Mouse (Mus musculus): Measurements from ENCODE around the gene Mbl2. TPM values are rescaled to one million over a fixed set of nuclear protein-coding genes. Genes with fewer than 3 reads are reported as not detected.
"Not testable (repeated sequence)": the region's sequence is repeated elsewhere in the genome, so short reads cannot be mapped to it uniquely, and the experiment has no call there.

Gene Mbl2
- not detected in 2 replicates for polyA plus RNA-seq (2015; fragmentation: Nextera tagmentation; extraction: Ambion mirVana)

DNA sequence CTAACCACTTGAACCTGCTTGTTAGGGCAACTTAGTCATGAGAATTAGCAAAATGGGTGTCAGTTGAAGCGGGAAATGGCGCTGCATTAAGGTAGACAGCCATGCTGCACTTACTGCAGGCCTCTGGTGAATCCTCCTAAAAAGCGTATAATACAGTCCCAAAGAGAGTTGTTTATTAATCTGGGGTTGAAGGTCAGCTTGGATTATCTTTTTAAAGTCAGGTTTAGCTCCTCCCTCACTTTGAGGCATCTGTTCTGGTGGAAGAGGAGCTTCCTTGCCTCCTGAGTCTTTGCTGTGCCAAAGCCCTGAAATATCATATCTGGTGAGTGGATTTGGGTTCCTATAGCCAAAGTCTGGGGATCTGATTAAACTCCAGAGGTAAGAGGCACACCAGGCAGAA, at the start of gene Mbl2:
Gene Mbl2, plus strand, starts transcription at position 252 of the 400 bp plus-strand sequence.
- no peak within 1 kb of the TSS for H3K27ac ChIP-seq
- no peak within 1 kb of the TSS for H3K9ac ChIP-seq
- H3K4me1 ChIP-seq, result no peaks in the 10 kb centered on the region
- H3K4me3 ChIP-seq, result no peak within 1 kb of the TSS
- H3K4me2 ChIP-seq (replicated peaks), result no peak within 1 kb of the TSS
- 86% methylated on average over 3 of the region's 3 CpGs for WGBS
- no peaks in the 10 kb centered on the region for H3K36me3 ChIP-seq
- no peak for ATAC-seq (ENCODE audit: low FRiP score, low read depth)
- no peaks in the 10 kb centered on the region for H3K27me3 ChIP-seq
- no peaks in the 10 kb centered on the region for H3K9me3 ChIP-seq

DNA sequence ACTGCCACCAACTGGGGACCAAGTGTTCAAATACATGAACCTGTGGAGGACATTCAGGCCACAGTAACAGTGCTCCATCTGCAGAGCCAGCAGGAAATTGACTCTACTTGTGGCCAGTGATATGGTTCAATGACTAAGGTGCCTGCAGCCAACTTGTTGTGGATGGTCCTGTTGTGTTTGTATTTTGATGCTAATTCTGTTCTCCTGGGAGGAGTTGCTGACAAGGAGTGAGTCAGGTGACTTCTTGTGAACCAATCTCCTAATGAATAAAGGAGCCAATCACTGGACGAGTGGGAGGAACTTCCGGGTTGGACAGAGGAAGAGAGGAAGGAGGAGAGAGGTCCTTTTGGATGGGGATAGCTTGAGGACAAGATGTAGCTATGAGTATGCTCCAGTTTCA, 47.2 kb upstream of the Mbl2 start:
- Histone ChIP-seq H3K4me1 (no peaks in the 10 kb centered on the region), H3K36me3 (no peaks in the 10 kb centered on the region), H3K9ac (no peak overlapping the region), H3K27me3 (no peaks in the 10 kb centered on the region), H3K9me3 (peaks cover 13% of the 10 kb centered on the region; the same call in 1 of the 2 replicates), H3K4me3 (no peak overlapping the region), H3K27ac (no peak overlapping the region), H3K4me2 (replicated peaks) (no peak overlapping the region)
- WGBS, result 88% methylated on average over 2 of the region's 2 CpGs
- ATAC-seq (ENCODE audit: low FRiP score, low read depth), result no peak

GRCm38 (mm10) chr19:30187232-30187631, 45.5 kb upstream of the Mbl2 start:
- 95% methylated on average over 2 of the region's 2 CpGs for WGBS
- H3K27ac ChIP-seq, result no peak overlapping the region
- H3K4me1 ChIP-seq, result no peaks in the 10 kb centered on the region

DNA sequence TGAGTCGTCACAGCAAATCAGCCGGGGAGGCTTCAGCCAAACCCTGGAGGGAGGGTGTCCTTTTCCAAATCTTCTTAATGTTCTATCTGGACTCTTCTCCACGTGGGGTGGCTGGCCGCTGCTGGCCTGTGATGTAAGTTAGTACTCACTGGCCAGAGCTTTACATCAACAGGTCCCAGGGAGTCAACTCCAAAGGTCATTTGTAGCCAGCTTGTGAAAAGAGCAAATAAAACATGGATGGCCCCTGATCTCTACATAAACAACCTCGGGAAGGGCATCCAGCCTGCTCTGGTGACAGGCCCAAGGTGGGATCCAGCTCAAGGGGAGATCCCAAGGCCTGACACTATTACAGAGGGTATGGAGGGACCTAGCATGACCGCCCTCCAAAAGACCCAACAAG, 37.7 kb upstream of the Mbl2 start:
- H3K4me3 ChIP-seq, result no peak overlapping the region
- H3K9ac ChIP-seq, result no peak overlapping the region
- H3K36me3 ChIP-seq, result no peaks in the 10 kb centered on the region
- no peak overlapping the region for H3K27ac ChIP-seq
- no peak for ATAC-seq (ENCODE audit: low FRiP score, low read depth)
- no peak overlapping the region for H3K4me2 ChIP-seq (replicated peaks)
- 79% methylated on average over 6 of the region's 6 CpGs for WGBS
- H3K27me3 ChIP-seq, result no peaks in the 10 kb centered on the region
- peaks cover 1% of the 10 kb centered on the region; the same call in 1 of the 2 replicates for H3K9me3 ChIP-seq
- no peaks in the 10 kb centered on the region for H3K4me1 ChIP-seq

More at GRCm38 (mm10) chr19:30187232-30187631, 45.5 kb upstream of the Mbl2 start:
- peaks cover 13% of the 10 kb centered on the region; the same call in 1 of the 2 replicates for H3K9me3 ChIP-seq
- no peak overlapping the region for H3K4me3 ChIP-seq
- H3K27me3 ChIP-seq, result no peaks in the 10 kb centered on the region
- H3K9ac ChIP-seq, result no peak overlapping the region
- no peak overlapping the region for H3K4me2 ChIP-seq (replicated peaks)
- H3K36me3 ChIP-seq, result no peaks in the 10 kb centered on the region
- no peak for ATAC-seq (ENCODE audit: low FRiP score, low read depth)

DNA sequence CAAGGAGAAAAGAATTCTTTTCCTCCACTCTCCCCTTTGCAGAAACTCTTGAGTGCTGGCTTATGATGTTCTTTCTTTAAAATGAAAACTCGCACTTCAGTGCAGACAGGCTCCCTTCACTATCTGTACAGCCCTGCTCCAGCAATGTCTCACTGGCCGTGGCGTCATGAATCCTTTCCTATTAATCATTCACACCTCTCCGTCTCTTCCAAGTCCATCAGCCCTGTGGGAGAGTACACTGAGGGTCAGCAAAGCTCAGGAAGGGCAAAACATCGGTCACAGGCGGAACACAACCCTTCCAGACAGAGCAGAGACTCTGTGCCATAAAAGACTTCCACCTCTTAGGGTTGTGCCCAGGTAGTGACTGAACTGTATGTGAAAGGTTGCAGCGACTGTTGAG, 30.6 kb upstream of the Mbl2 start:
- Histone ChIP-seq H3K27ac (no peak overlapping the region), H3K4me1 (no peaks in the 10 kb centered on the region), H3K9me3 (no peaks in the 10 kb centered on the region), H3K9ac (no peak overlapping the region), H3K4me2 (replicated peaks) (no peak overlapping the region), H3K36me3 (no peaks in the 10 kb centered on the region), H3K4me3 (no peak overlapping the region), H3K27me3 (no peaks in the 10 kb centered on the region)
- WGBS, result 55% methylated on average over 7 of the region's 7 CpGs
- ATAC-seq (ENCODE audit: low FRiP score, low read depth), result no peak

GRCm38 (mm10) chr19:30205159-30205816, 27.5 kb upstream of the Mbl2 start:
- no peak overlapping the region for H3K9ac ChIP-seq
- H3K9me3 ChIP-seq, result no peaks in the 10 kb centered on the region
- no peaks in the 10 kb centered on the region for H3K27me3 ChIP-seq
- no peaks in the 10 kb centered on the region for H3K4me1 ChIP-seq
- 19% methylated on average over 12 of the region's 12 CpGs for WGBS
- no peak overlapping the region for H3K4me3 ChIP-seq
- H3K36me3 ChIP-seq, result no peaks in the 10 kb centered on the region
- peak; percentile 40; the same call in 1 of the 2 replicates for ATAC-seq (ENCODE audit: low FRiP score, low read depth)
- no peak overlapping the region for H3K27ac ChIP-seq
- no peak overlapping the region for H3K4me2 ChIP-seq (replicated peaks)

DNA sequence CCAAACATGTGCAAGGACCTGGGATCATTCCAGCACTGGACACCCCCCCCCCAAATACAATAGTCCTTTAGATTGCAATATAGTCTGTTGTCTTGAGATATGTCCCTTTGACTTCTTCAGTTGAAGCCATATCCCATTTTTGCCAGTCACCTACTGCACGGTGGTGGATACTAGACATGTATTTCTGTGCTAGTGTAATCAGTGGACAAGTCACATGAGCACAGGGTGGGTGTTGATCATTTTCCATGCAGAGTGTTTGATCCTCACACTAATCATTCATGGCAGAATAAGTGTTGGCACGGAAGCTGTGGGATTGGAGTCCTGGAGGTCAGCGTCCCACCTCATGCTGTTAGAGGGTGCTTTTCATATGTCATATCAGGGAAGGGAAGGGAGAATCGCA, 26.9 kb upstream of the Mbl2 start:
- no peak overlapping the region for H3K27ac ChIP-seq
- ATAC-seq (ENCODE audit: low FRiP score, low read depth), result no peak
- no peaks in the 10 kb centered on the region for H3K27me3 ChIP-seq
- no peak overlapping the region for H3K9ac ChIP-seq
- 80% methylated on average over 4 of the region's 4 CpGs for WGBS
- H3K4me1 ChIP-seq, result no peaks in the 10 kb centered on the region
- no peaks in the 10 kb centered on the region for H3K9me3 ChIP-seq
- no peak overlapping the region for H3K4me3 ChIP-seq
- no peaks in the 10 kb centered on the region for H3K36me3 ChIP-seq
- no peak overlapping the region for H3K4me2 ChIP-seq (replicated peaks)

DNA sequence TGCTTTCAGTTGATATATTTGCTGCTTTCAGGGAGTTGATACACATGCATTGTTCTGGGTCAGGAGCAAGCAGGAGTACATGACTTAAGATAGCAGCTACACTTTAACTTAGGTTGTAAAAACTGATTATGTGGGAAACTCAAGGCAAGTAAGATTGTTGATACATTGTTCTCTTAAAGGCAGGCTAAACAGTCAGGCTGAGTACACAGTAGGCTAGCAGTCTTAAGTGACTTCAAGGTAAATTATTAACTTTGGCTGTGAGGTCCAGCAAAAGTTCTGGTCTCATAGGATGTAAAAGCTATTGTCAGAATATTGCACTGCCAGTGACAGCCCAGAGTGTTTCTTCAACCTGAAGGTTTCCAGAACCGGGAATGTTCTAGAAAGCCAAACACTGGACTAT, 25.8 kb upstream of the Mbl2 start:
- no peaks in the 10 kb centered on the region for H3K4me1 ChIP-seq
- H3K4me3 ChIP-seq, result no peak overlapping the region
- H3K9me3 ChIP-seq, result no peaks in the 10 kb centered on the region
- no peak overlapping the region for H3K4me2 ChIP-seq (replicated peaks)
- 82% methylated on average over 1 of the region's 1 CpGs for WGBS
- no peaks in the 10 kb centered on the region for H3K27me3 ChIP-seq
- no peak for ATAC-seq (ENCODE audit: low FRiP score, low read depth)
- H3K36me3 ChIP-seq, result no peaks in the 10 kb centered on the region
- H3K9ac ChIP-seq, result no peak overlapping the region
- no peak overlapping the region for H3K27ac ChIP-seq

GRCm38 (mm10) chr19:30209006-30209405, 23.7 kb upstream of the Mbl2 start:
- not testable (repeated sequence) for H3K9me3 ChIP-seq; H3K4me1 ChIP-seq; H3K27ac ChIP-seq; H3K27me3 ChIP-seq; H3K9ac ChIP-seq; H3K4me2 ChIP-seq (replicated peaks); H3K4me3 ChIP-seq; H3K36me3 ChIP-seq; ATAC-seq (ENCODE audit: low FRiP score, low read depth)
- WGBS, result 87% methylated on average over 7 of the region's 8 CpGs

- Histone ChIP-seq H3K9ac (no peak overlapping the region), H3K4me2 (replicated peaks) (no peak overlapping the region), H3K9me3 (no peaks in the 10 kb centered on the region), H3K4me3 (no peak overlapping the region), H3K4me1 (no peaks in the 10 kb centered on the region), H3K36me3 (no peaks in the 10 kb centered on the region), H3K27me3 (no peaks in the 10 kb centered on the region), H3K27ac (no peak overlapping the region)
- 10% methylated on average over 2 of the region's 2 CpGs for WGBS
- no peak for ATAC-seq (ENCODE audit: low FRiP score, low read depth)
Observed at GRCm38 (mm10) chr19:30214026-30214425, 18.7 kb upstream of the Mbl2 start.

DNA sequence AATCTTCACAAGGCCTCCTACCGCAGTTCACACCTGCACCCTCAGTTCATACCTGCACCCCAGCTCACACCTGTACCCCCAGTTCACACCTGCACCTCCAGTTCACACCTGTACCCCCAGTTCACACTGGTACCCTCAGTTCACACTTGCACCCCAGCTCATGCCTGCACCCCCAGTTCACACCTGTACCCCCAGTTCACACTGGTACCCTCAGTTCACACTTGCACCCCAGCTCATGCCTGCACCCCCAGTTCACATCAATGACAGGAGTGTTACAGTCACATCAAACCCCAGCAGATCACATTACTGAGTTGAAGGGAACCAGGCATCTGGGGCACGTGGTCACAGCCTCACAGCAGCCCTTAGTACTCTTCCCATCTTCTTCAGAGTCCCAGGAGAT, 17.0 kb upstream of the Mbl2 start:
- not testable (repeated sequence) for ATAC-seq (ENCODE audit: low FRiP score, low read depth); H3K27me3 ChIP-seq; H3K9me3 ChIP-seq; H3K27ac ChIP-seq; H3K4me2 ChIP-seq (replicated peaks); H3K4me3 ChIP-seq; H3K4me1 ChIP-seq; H3K9ac ChIP-seq; H3K36me3 ChIP-seq
- 59% methylated on average over 2 of the region's 2 CpGs for WGBS

- H3K9me3 ChIP-seq, result no peaks in the 10 kb centered on the region
- H3K27me3 ChIP-seq, result no peaks in the 10 kb centered on the region
- no peak overlapping the region for H3K4me3 ChIP-seq
- H3K4me1 ChIP-seq, result no peaks in the 10 kb centered on the region
- whole genome bisulfite sequencing, result 80% methylated on average over 4 of the region's 4 CpGs
- no peak overlapping the region for H3K4me2 ChIP-seq (replicated peaks)
- no peaks in the 10 kb centered on the region for H3K36me3 ChIP-seq
- H3K9ac ChIP-seq, result no peak overlapping the region
- ATAC-seq (ENCODE audit: low FRiP score, low read depth), result no peak
- H3K27ac ChIP-seq, result no peak overlapping the region
Observed at GRCm38 (mm10) chr19:30216186-30216585, 16.6 kb upstream of the Mbl2 start.

DNA sequence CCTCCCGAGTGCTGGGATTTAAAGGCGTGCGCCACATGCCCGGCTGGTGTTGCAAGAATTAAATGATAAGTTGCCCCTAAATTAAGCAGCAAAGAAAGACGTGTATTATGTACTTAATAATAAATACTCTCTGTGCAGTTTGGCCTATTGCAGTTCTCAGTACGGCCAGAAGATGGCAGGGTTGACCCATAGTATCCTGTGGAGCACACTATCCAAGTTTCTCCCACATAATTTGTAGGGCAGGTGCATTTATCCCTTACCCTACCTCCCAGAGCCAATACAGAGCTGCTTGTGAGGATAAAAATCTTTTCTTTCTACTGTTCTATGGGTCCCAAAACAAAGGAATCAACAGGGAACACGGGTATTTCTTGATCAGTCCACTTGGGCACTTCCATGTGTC, 15.4 kb upstream of the Mbl2 start:
- Histone ChIP-seq H3K4me2 (replicated peaks) (no peak overlapping the region), H3K27ac (no peak overlapping the region), H3K4me1 (no peaks in the 10 kb centered on the region), H3K9me3 (no peaks in the 10 kb centered on the region), H3K9ac (no peak overlapping the region), H3K4me3 (no peak overlapping the region), H3K27me3 (no peaks in the 10 kb centered on the region), H3K36me3 (no peaks in the 10 kb centered on the region)
- WGBS, result 17% methylated on average over 7 of the region's 7 CpGs
- peak; percentile 51; the same call in 1 of the 2 replicates for ATAC-seq (ENCODE audit: low FRiP score, low read depth)
